Mouse (Mus musculus): ENCODE data around the gene Zfp354c. TPM values are rescaled to one million over a fixed set of nuclear protein-coding genes. Genes with fewer than 3 reads are reported as not detected.

Gene Zfp354c
- polyA plus RNA-seq, 1 experiment from 2014 or later = 29.0 TPM

DNA sequence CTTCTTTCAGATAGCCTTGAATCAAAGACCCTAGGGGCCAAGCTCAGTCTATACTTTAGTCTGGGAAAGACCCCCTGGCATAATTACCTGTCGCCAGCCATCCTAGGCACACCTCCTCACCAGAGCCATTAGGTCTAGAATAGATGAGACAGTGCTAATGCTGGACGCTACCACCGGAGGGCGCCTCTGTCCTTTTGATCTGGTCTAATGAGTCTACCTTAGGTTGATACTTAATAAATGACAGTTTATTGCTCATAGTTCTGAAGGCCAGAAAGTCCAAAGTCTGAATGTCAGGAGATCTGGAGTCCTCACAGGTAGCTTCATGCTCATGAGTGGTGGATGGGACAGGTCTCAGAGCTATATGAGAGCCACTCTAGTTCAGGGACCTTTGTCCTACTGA, 60.5 kb downstream of the Zfp354c start:
- WGBS = 23% methylated on average over 4 of the region's 4 CpGs
- Histone ChIP-seq H3K9me3 (ENCODE audit: control insufficient read depth, low read length) (no peaks in the 10 kb centered on the region), H3K36me3 (ENCODE audit: control insufficient read depth, insufficient read depth, low read length) (no peaks in the 10 kb centered on the region), H3K4me1 (replicated peaks; ENCODE audit: control insufficient read depth, insufficient read depth, low read length) (no peaks in the 10 kb centered on the region), H3K9ac (ENCODE audit: low read length) (no peak overlapping the region), H3K4me2 (ENCODE audit: low read length) (no peak overlapping the region), H3K27ac (ENCODE audit: low read depth) (no peak overlapping the region), H3K4me3 (ENCODE audit: low read depth, low read length) (no peak overlapping the region), H3K27me3 (replicated peaks; ENCODE audit: control insufficient read depth, insufficient read depth, low read length) (no peaks in the 10 kb centered on the region)
- DNase-seq (ENCODE audit: low spot score) (peak; percentile 56), ATAC-seq (replicated peaks; ENCODE audit: low FRiP score, low TSS enrichment, low read depth) (no peak)

DNA sequence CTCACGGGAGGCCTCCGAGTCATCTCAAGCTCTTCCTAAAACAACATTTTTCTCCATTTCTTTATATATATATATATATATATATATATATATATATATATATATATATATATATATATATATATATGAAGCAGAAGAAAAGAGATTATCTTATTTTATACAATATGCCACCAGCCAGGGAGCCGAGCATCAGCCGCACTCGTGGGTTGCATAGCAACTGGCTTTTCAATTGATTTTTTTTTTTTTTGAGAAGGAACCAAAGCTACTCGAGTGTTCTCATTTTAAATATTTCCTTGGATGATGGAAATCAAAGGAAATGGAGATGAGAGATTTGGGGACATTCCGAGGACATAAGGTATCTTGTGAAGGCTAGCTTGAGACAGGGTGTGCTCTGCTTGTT, 61.1 kb downstream of the Zfp354c start:
- ATAC-seq (replicated peaks; ENCODE audit: low FRiP score, low TSS enrichment, low read depth) = no peak

More for the DNA sequence above, 61.1 kb downstream of the Zfp354c start:
- no peaks in the 10 kb centered on the region for H3K4me1 ChIP-seq (replicated peaks; ENCODE audit: control insufficient read depth, insufficient read depth, low read length)
- H3K4me2 ChIP-seq (ENCODE audit: low read length) = no peak overlapping the region
- H3K9ac ChIP-seq (ENCODE audit: low read length) = no peak overlapping the region
- no peak overlapping the region for H3K27ac ChIP-seq (ENCODE audit: low read depth)
- no peak overlapping the region for H3K4me3 ChIP-seq (ENCODE audit: low read depth, low read length)
- H3K27me3 ChIP-seq (replicated peaks; ENCODE audit: control insufficient read depth, insufficient read depth, low read length) = no peaks in the 10 kb centered on the region
- H3K36me3 ChIP-seq (ENCODE audit: control insufficient read depth, insufficient read depth, low read length) = no peaks in the 10 kb centered on the region
- DNase-seq (ENCODE audit: low spot score) = no peak
- no peaks in the 10 kb centered on the region for H3K9me3 ChIP-seq (ENCODE audit: control insufficient read depth, low read length)
- 91% methylated on average over 7 of the region's 7 CpGs for WGBS

Other genes with a start within 250 kb of the Zfp354c start
- gene Adamts2, start 225.6 kb downstream of the Zfp354c start, polyA plus RNA-seq (2014; fragmentation: Nextera tagmentation; extraction: Ambion mirVana) = 9.0 and 10.2 TPM in 2 replicates
- gene Zfp879, start 13.8 kb upstream of the Zfp354c start, polyA plus RNA-seq (2014; fragmentation: Nextera tagmentation; extraction: Ambion mirVana) = 0.78 and 0.89 TPM in 2 replicates
- not detected in 2 replicates for gene Grm6, start 23.0 kb upstream of the Zfp354c start, polyA plus RNA-seq (2014; fragmentation: Nextera tagmentation; extraction: Ambion mirVana)
- gene Zfp454, start 59.9 kb upstream of the Zfp354c start, polyA plus RNA-seq (2014; fragmentation: Nextera tagmentation; extraction: Ambion mirVana) = 5.4 and 8.3 TPM in 2 replicates
- 11.4 TPM in 2 replicates for gene Zfp2, start 88.4 kb upstream of the Zfp354c start, polyA plus RNA-seq (2014; fragmentation: Nextera tagmentation; extraction: Ambion mirVana)
- 0.89 and 1.5 TPM in 2 replicates for gene Zfp354b, start 103.9 kb upstream of the Zfp354c start, polyA plus RNA-seq (2014; fragmentation: Nextera tagmentation; extraction: Ambion mirVana)
- gene 4933414I15Rik, start 116.0 kb upstream of the Zfp354c start, polyA plus RNA-seq (2014; fragmentation: Nextera tagmentation; extraction: Ambion mirVana) = not detected in 2 replicates
- not detected in 2 replicates for gene Prop1, start 126.0 kb upstream of the Zfp354c start, polyA plus RNA-seq (2014; fragmentation: Nextera tagmentation; extraction: Ambion mirVana)
- gene Olfr1378, start 138.8 kb upstream of the Zfp354c start, polyA plus RNA-seq (2014; fragmentation: Nextera tagmentation; extraction: Ambion mirVana) = not detected in 2 replicates
- not detected in 2 replicates for gene Olfr1377, start 154.2 kb upstream of the Zfp354c start, polyA plus RNA-seq (2014; fragmentation: Nextera tagmentation; extraction: Ambion mirVana)
- gene Olfr51, start 175.9 kb upstream of the Zfp354c start, polyA plus RNA-seq (2014; fragmentation: Nextera tagmentation; extraction: Ambion mirVana) = not detected in 2 replicates
- gene Olfr54, start 186.5 kb upstream of the Zfp354c start, polyA plus RNA-seq (2014; fragmentation: Nextera tagmentation; extraction: Ambion mirVana) = not detected in 2 replicates
- gene Olfr1375, start 220.4 kb upstream of the Zfp354c start, polyA plus RNA-seq (2014; fragmentation: Nextera tagmentation; extraction: Ambion mirVana) = not detected in 2 replicates
- gene Zfp354a, start 231.5 kb upstream of the Zfp354c start, polyA plus RNA-seq (2014; fragmentation: Nextera tagmentation; extraction: Ambion mirVana) = 9.1 and 11.0 TPM in 2 replicates